Mouse (Mus musculus): ENCODE results near the gene Fam71e2.

Gene Fam71e2

DNA sequence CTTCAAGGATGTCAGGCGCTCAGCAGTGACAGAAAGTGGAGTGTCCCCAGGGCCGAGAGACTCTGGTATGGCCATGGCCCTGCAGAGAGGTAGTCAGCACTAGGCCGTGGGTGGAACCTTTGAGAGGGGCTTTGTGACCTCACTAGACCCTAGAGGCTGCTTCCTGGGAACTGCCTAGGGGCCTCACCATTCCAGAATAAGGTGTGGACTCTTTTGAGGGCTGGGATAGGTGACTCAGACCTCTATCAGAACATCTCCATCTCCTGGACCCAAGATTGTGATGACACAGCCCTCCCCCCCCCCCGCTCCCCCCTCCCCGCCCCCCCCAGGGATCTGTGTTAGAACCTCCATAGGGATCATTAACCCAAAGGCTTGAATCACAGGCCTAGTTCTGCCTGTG, at the start of gene Fam71e2:
TSS of gene Fam71e2 (minus strand) at position 101 of the 400 bp plus-strand sequence.
- WGBS = 80% methylated on average over 5 of the region's 5 CpGs

DNA sequence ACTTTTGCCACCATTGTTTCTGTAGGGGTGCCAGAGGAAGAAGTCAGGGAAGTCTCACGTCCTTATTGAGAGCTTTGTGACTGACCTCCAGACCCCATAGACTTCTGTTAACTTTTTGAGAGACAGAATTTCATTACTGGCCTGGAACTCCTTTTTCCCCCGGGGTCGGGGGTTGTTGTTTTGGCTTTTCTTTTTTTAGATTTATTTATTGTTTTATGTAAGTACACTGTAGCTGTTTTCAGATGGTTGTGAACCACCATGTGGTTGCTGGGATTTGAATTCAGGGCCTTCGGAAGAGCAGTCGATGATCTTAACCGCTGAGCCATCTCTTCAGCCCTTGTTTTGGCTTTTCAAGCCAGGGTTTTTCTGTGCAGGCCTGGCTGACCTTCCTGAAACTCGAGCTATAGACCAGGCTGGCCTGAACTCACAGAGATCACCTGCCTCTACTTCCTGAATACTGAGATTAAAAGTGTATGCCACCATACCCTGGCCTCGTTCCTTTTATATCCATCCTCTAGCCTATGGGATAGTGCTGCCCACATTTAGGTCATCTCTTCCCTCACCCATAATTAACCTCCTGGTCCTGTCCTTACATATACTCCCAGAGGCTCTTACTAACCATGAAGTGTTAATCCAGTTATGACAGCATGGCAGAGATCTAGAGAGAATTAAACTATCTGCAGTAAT, 42.1 kb upstream of the Fam71e2 start:
- WGBS = 20% methylated on average over 8 of the region's 8 CpGs

- under 1% methylated on average over 62 of the region's 62 CpGs for WGBS
Observed at GRCm38 (mm10) chr7:4812303-4813104, 41.4 kb upstream of the Fam71e2 start, which contains the start of gene Ube2s. Ube2s (minus strand) TSS chr7:4812590.

- WGBS = 2% methylated on average over 36 of the region's 36 CpGs
Observed at GRCm38 (mm10) chr7:4811842-4812302, 40.8 kb upstream of the Fam71e2 start.

- 26% methylated on average over 10 of the region's 10 CpGs for WGBS
Observed at GRCm38 (mm10) chr7:4811131-4811530, 40.0 kb upstream of the Fam71e2 start.

GRCm38 (mm10) chr7:4806716-4807115, 35.6 kb upstream of the Fam71e2 start:
- WGBS = 87% methylated on average over 7 of the region's 7 CpGs

DNA sequence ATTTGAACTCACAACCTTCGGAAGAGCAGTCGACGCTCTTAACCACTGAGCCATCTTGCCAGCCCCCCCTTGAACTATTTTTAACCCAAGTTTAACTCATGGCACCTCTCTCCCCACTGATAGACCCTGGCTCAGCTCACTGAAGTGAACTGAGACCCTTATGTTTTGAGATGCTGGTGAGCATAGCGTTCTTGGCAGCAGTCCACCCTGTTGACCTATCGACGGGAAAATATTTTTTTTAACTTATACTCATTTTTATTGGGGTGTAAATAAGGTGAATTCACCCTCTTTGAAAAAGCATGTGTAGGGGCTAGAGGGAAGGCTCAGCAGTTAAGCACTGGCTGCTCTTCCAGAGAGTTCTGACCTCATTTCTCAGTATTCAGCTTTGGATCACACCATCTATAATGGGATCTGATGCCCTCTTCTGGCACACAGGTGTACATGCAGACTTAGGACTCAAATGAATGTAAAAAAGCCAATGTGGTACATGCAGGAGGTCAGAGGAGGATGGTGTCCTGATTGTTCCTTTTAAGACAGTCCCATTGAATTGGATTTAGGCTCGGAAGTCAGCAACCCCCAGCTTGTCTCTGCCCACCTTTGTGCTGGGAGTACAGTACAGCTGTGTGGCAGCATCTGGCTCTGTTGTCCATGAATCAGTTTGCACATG, 24.8 kb upstream of the Fam71e2 start:
- WGBS = 58% methylated on average over 7 of the region's 7 CpGs

- 72% methylated on average over 3 of the region's 3 CpGs for WGBS
Observed at GRCm38 (mm10) chr7:4794631-4795168, 23.6 kb upstream of the Fam71e2 start.

GRCm38 (mm10) chr7:4793674-4794073, 22.6 kb upstream of the Fam71e2 start:
- WGBS = 34% methylated on average over 4 of the region's 4 CpGs

DNA sequence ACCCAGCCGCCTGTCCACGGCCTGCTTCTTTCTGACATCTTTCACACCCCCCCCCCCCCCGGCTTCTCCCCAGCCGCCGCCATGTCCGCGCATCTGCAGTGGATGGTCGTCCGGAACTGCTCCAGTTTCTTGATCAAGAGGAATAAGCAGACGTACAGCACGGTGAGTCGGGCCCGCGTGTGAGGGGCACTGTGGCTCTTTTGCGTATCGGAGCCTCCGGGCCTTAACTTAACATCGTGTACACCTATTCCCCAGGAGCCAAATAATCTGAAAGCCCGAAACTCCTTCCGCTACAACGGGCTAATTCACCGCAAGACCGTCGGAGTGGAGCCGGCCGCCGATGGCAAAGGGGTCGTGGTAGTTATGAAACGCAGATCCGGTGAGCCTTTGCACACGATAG, 22.1 kb upstream of the Fam71e2 start:
- under 1% methylated on average over 31 of the region's 31 CpGs for WGBS

- WGBS = under 1% methylated on average over 54 of the region's 54 CpGs
Observed at GRCm38 (mm10) chr7:4792278-4793212, 21.4 kb upstream of the Fam71e2 start, which contains the start of gene Rpl28. Rpl28 (plus strand) TSS chr7:4792874.

- 8% methylated on average over 40 of the region's 40 CpGs for WGBS
Observed at GRCm38 (mm10) chr7:4789436-4789935, 18.4 kb upstream of the Fam71e2 start, which contains the start of gene Tmem238. Tmem238 (minus strand) TSS chr7:4789656.

DNA sequence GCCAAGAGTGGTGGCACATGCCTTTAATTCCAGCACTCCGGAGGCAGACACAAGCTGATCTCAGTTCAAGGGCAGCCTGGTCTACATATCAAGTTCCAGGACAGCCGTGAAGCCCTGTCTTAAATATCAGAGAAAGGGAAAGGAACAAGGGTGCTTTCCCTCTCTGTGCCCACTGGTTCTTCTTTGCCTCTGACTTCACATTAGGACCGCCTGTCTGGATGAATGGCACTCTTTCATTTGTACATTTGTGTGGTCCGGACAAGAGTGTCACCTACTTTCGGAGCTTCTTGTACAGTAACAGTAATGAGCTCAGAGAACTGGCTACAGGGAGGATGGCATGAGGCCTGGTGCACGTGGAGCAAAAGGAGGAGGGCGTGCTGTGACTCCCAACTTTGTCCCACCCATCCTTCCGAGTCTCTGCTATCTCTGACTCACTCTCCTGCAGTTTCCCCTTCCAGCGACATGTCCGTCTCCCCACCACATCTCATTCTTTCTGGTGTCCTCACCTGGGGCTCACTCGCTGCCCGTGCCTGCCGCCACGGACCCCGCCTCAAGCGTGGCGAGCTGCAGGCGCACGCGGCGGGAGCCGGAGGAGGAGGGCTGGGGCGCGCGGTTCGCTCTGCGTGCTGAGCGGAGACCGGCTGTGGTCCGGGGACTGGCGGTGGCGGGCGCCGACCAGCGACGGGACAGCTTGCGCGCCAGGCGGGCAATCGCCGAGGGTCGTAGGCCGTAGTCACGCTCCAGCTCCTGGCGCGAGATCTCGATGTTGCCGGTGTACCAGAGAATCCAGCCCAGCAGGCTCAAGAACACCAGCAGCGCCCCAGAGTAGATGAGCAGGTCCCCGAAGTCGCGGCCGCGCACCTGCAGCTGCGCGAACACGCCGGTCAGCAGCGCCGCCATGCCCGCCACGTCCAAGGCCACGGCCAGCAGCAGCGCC, 17.7 kb upstream of the Fam71e2 start:
- 2% methylated on average over 64 of the region's 64 CpGs for WGBS

- WGBS = 54% methylated on average over 14 of the region's 14 CpGs
Observed at GRCm38 (mm10) chr7:4783667-4784268, 12.7 kb upstream of the Fam71e2 start.

GRCm38 (mm10) chr7:4782759-4783158, 11.7 kb upstream of the Fam71e2 start, which contains the start of the genes Il11 and Tmem190:
Il11 (minus strand) TSS chr7:4782859.
Tmem190 (plus strand) TSS chr7:4782937.
- 80% methylated on average over 2 of the region's 2 CpGs for WGBS

DNA sequence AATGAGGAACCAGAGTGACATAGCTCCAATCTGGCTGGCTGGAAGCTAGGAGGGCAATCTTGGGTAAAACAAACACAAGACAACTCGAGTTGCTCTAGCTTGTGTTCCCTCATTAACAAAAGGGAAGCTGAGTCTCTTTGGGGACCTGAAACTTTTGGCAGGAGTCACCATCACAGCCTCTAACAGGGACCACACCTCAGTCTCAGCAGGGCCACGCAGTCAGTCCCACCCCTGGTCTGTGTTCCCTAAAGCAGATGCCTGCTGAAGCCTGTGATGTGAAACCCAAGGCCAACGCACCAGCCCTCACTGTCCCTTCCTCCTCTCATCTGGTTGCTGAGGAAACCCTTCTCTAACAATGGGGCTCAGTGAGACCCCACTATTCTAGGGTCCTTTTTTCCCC, 11.0 kb upstream of the Fam71e2 start:
- 77% methylated on average over 3 of the region's 3 CpGs for WGBS

DNA sequence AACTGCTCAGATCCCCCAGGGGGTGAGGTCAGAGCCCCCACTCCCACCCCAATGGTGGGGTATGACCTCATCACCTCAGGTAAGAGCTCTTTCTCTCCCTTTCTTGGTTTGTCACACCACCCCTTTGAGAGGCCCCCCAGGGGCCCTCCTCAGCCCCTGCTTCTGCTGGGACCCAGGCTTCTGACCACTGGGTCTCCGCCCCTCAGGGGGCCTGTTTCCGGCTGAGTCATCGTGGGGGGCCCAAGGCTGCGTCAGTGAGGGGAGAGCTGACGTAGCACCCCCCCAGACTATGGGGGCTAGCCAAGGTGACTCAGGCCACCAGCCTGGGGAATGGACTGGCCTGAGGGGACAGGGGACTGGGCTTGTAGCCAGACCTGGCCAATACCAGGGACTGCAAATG, 8.8 kb upstream of the Fam71e2 start:
- 46% methylated on average over 5 of the region's 5 CpGs for WGBS

- WGBS = 9% methylated on average over 17 of the region's 20 CpGs
Observed at GRCm38 (mm10) chr7:4777851-4778637, 6.9 kb upstream of the Fam71e2 start.

All from cerebral cortex, adult 2 months (tissue).